Mouse (Mus musculus) heart, postnatal 36 days (tissue): ENCODE results near the gene Cmtm2b. TPM values are rescaled to one million over a fixed set of nuclear protein-coding genes. Genes with fewer than 3 reads are reported as not detected.

Source experiments
- DNase-seq, 2 experiments: peaks; one replicate each; pipeline ENCODE4 v3.0.0; 2021 to 2022
- intact Hi-C: fragments of 180-260 bp; cut with DNase I; formaldehyde crosslinking; loops from one replicate; pipeline ENCODE4 v1.15.1; 2025
- total RNA-seq, 2 experiments: library from RNA; stranded (reverse); gene quantifications; 2 replicates each; pipeline ENCODE4 v1.2.3; 2021

The Cmtm2b gene
- total RNA-seq, 2 experiments from 2014 or later, result not detected

GRCm38 (mm10) chr8:104376669-104377068 is 54.6 kb downstream of the Cmtm2b start:
- intact Hi-C loops, result no loop called here
- no peak for DNase-seq

- no peak for DNase-seq
- intact Hi-C loops, result no loop called here
These were observed 57.3 kb downstream of the Cmtm2b start for GRCm38 (mm10) chr8:104379301-104379836.

- intact Hi-C loops, result no loop called here
- DNase-seq, result no peak
These were observed 58.2 kb downstream of the Cmtm2b start for GRCm38 (mm10) chr8:104380269-104380668.

Other genes starting within 250 kb of the Cmtm2b start
- 100 to 1,000 TPM; 133 to 159 TPM for gene Cdh5, start 220.6 kb upstream of the Cmtm2b start, total RNA-seq
- gene Bean1, start 151.8 kb upstream of the Cmtm2b start, total RNA-seq, result 1 to 10 TPM in 1 of 2 experiments, under 1 TPM in 1; 0.92 to 1.1 TPM
- 1 to 10 TPM; 8.0 to 9.2 TPM for gene Tk2, start 73.7 kb upstream of the Cmtm2b start, total RNA-seq
- gene Cklf, start 71.4 kb upstream of the Cmtm2b start, total RNA-seq, result 1 to 10 TPM; 4.1 to 4.4 TPM
- not detected for gene Cmtm2a, start 29.0 kb upstream of the Cmtm2b start, total RNA-seq
- gene Gm45711, start 12.1 kb upstream of the Cmtm2b start, total RNA-seq, result not detected
- gene Cmtm1, start 12.1 kb upstream of the Cmtm2b start, total RNA-seq, result not detected
- not detected for gene Gm11020, start 663 bp upstream of the Cmtm2b start, total RNA-seq
- gene Cmtm3, start 17.2 kb downstream of the Cmtm2b start, total RNA-seq, result 10 to 100 TPM; 14.4 to 15.7 TPM
- gene Cmtm4, start 73.6 kb downstream of the Cmtm2b start, total RNA-seq, result 10 to 100 TPM; 11.0 to 12.0 TPM
- 100 to 1,000 TPM; 104 to 112 TPM for gene Dync1li2, start 120.8 kb downstream of the Cmtm2b start, total RNA-seq
- not detected for gene Terb1, start 187.7 kb downstream of the Cmtm2b start, total RNA-seq
- gene Nae1, start 212.4 kb downstream of the Cmtm2b start, total RNA-seq, result 10 to 100 TPM; 27.2 to 31.8 TPM
- 1 to 10 TPM; 2.5 to 2.8 TPM for gene Car7, start 212.5 kb downstream of the Cmtm2b start, total RNA-seq